Mouse (Mus musculus) heart, embryonic 14.5 days (tissue): ENCODE data around the gene Lmln. TPM values are rescaled to one million over a fixed set of nuclear protein-coding genes. Genes with fewer than 3 reads are reported as not detected.
"Not testable (repeated sequence)": the region's sequence is repeated elsewhere in the genome, so short reads cannot be mapped to it uniquely, and the experiment has no call there.

Experiments used
- ATAC-seq: fragments of 200-750 bp; cut with Nextera tagmentation; 2 replicates; pipeline ENCODE4 v1.8.0; 2017; ENCODE audit warnings: low read depth, moderate TSS enrichment; ENCODE audit not compliant: insufficient number of reproducible peaks, insufficient read depth, low FRiP score
- H3K27ac ChIP-seq, 2 experiments: fragments of 200-500 bp in 1 of 2; fragments of 300-500 bp in 1 of 2; sonication (generic) in 1 of 2; replicated peaks in 1 of 2; 2 replicates each; pipeline ENCODE4 v1.5.1; 2012 to 2014; ENCODE audit warnings: low read depth in 2 of 2, low read length in 2 of 2, control low read depth in 1 of 2, mild to moderate bottlenecking in 1 of 2, mixed read lengths in 1 of 2; ENCODE audit not compliant: control insufficient read depth in 1 of 2, insufficient read depth in 1 of 2
- H3K27me3 ChIP-seq: fragments of 300-500 bp; sonication (generic); 2 replicates; pipeline ENCODE4 v1.6.1; 2014; ENCODE audit warnings: mild to moderate bottlenecking, low read length, control low read depth; ENCODE audit not compliant: control insufficient read depth, insufficient read depth
- H3K36me3 ChIP-seq: fragments of 300-500 bp; sonication (generic); 2 replicates; pipeline ENCODE4 v1.6.1; 2014; ENCODE audit warnings: mild to moderate bottlenecking, control low read depth, low read length, mixed read lengths; ENCODE audit not compliant: control insufficient read depth, insufficient read depth
- H3K4me1 ChIP-seq, 2 experiments: fragments of 200-500 bp in 1 of 2; fragments of 300-500 bp in 1 of 2; sonication (generic) in 1 of 2; 2 replicates each; pipeline ENCODE4 v1.6.1; 2012 to 2014; ENCODE audit warnings: low read length in 2 of 2, control low read depth in 1 of 2, mixed read lengths in 1 of 2; ENCODE audit not compliant: control insufficient read depth in 2 of 2, insufficient read depth in 2 of 2
- H3K4me2 ChIP-seq: fragments of 300-500 bp; sonication (generic); 2 replicates; pipeline ENCODE4 v1.6.1; 2014; ENCODE audit warnings: mild to moderate bottlenecking, low read length
- H3K4me3 ChIP-seq, 2 experiments: fragments of 200-500 bp in 1 of 2; fragments of 300-500 bp in 1 of 2; sonication (generic) in 1 of 2; 2 replicates each; pipeline ENCODE4 v1.5.1; 2012 to 2014; ENCODE audit warnings: low read length in 2 of 2, mild to moderate bottlenecking in 2 of 2, control low read depth in 1 of 2, low read depth in 1 of 2, moderate library complexity in 1 of 2; ENCODE audit not compliant: control insufficient read depth in 1 of 2, insufficient read depth in 1 of 2
- H3K9ac ChIP-seq: fragments of 300-500 bp; sonication (generic); 2 replicates; pipeline ENCODE4 v1.6.1; 2014; ENCODE audit warnings: mild to moderate bottlenecking, low read length
- H3K9me3 ChIP-seq: fragments of 300-500 bp; sonication (generic); 2 replicates; pipeline ENCODE4 v1.6.1; 2016; ENCODE audit warnings: low read length, control low read depth; ENCODE audit not compliant: control insufficient read depth
- WGBS: fragments of 180-500 bp; shearing (Covaris S2); extraction: QIAGEN DNeasy Blood & Tissue Kit; methylation state at CpG from one replicate; pipeline ENCODE4 v1.1.7; 2014; 5-methylcytosine and 5-hydroxymethylcytosine counted together
- polyA plus RNA-seq: library from polyadenylated mRNA; unstranded; fragments of >200 nt; fragmentation: Nextera tagmentation; extraction: Ambion mirVana; gene quantifications from 2 replicates; pipeline ENCODE4 v1.2.1, GENCODE M21; 2014

The Lmln gene
- polyA plus RNA-seq, 1 experiment from 2014 or later = 4.7 TPM

GRCm38 (mm10) chr16:33135167-33135566 lies 72.8 kb downstream of the Lmln start:
- H3K4me1 ChIP-seq = peaks cover 3 to 8% of the 10 kb centered on the region in 2 experiments
- H3K27ac ChIP-seq = no peak overlapping the region
- no peak for ATAC-seq
- no peak overlapping the region for H3K9ac ChIP-seq
- H3K4me3 ChIP-seq = no peak overlapping the region
- peaks cover 2% of the 10 kb centered on the region; the same call in 1 of the 2 replicates for H3K27me3 ChIP-seq
- H3K4me2 ChIP-seq = no peak overlapping the region
- H3K36me3 ChIP-seq = no peaks in the 10 kb centered on the region
- 51% methylated on average over 4 of the region's 4 CpGs for WGBS
- no peaks in the 10 kb centered on the region for H3K9me3 ChIP-seq

GRCm38 (mm10) chr16:33139061-33139460 lies 76.7 kb downstream of the Lmln start:
- not testable (repeated sequence) for H3K4me2 ChIP-seq, H3K27ac ChIP-seq, H3K9ac ChIP-seq, ATAC-seq, H3K36me3 ChIP-seq, H3K9me3 ChIP-seq, H3K4me1 ChIP-seq, H3K4me3 ChIP-seq, H3K27me3 ChIP-seq
- 77% methylated on average over 6 of the region's 7 CpGs for WGBS

- 59% methylated on average over 3 of the region's 3 CpGs for WGBS
- H3K36me3 ChIP-seq = no peaks in the 10 kb centered on the region
- no peak for ATAC-seq
Measured at GRCm38 (mm10) chr16:33141758-33142280, 79.5 kb downstream of the Lmln start.

GRCm38 (mm10) chr16:33143452-33143851 lies 81.1 kb downstream of the Lmln start:
- no peak overlapping the region for H3K4me2 ChIP-seq
- no peaks in the 10 kb centered on the region for H3K4me1 ChIP-seq
- H3K9ac ChIP-seq = no peak overlapping the region
- ATAC-seq = no peak
- no peaks in the 10 kb centered on the region for H3K27me3 ChIP-seq
- H3K27ac ChIP-seq = no peak overlapping the region
- no peak overlapping the region for H3K4me3 ChIP-seq
- H3K9me3 ChIP-seq = peaks cover 4% of the 10 kb centered on the region; the same call in 1 of the 2 replicates
- WGBS = 67% methylated on average over 2 of the region's 2 CpGs
- no peaks in the 10 kb centered on the region for H3K36me3 ChIP-seq

More at GRCm38 (mm10) chr16:33141758-33142280, 79.5 kb downstream of the Lmln start:
- no peak overlapping the region for H3K9ac ChIP-seq
- no peak overlapping the region for H3K27ac ChIP-seq
- H3K4me2 ChIP-seq = no peak overlapping the region
- no peak overlapping the region for H3K4me3 ChIP-seq
- no peaks in the 10 kb centered on the region for H3K27me3 ChIP-seq
- H3K9me3 ChIP-seq = peaks cover 4% of the 10 kb centered on the region; the same call in 1 of the 2 replicates
- no peaks in the 10 kb centered on the region for H3K4me1 ChIP-seq

DNA sequence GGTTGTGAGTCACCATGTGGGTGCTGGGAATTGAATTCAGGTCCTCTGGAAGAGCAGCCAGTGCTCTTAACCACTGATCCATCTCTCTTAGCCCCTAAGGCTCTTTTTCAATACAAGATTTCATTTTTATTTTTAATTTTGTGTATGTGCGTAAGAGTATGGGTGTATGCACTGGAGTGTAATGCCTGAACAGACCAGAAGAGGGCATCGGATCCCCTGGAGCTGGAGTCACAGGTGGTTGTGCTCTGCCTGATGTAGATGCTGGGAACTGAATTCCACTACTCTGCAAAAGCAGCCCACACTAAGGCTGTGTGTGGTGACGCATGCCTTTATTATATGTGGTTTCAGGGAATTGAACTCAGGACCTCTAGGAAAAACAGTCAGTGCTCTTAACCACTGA lies 83.9 kb downstream of the Lmln start:
- 88% methylated on average over 3 of the region's 3 CpGs for WGBS
- Histone ChIP-seq H3K4me3 (no peak overlapping the region), H3K27me3 (no peaks in the 10 kb centered on the region), H3K9me3 (peaks cover 4% of the 10 kb centered on the region; the same call in 1 of the 2 replicates), H3K4me2 (no peak overlapping the region), H3K4me1 (no peaks in the 10 kb centered on the region), H3K27ac (no peak overlapping the region), H3K36me3 (no peaks in the 10 kb centered on the region), H3K9ac (no peak overlapping the region)
- ATAC-seq = no peak

DNA sequence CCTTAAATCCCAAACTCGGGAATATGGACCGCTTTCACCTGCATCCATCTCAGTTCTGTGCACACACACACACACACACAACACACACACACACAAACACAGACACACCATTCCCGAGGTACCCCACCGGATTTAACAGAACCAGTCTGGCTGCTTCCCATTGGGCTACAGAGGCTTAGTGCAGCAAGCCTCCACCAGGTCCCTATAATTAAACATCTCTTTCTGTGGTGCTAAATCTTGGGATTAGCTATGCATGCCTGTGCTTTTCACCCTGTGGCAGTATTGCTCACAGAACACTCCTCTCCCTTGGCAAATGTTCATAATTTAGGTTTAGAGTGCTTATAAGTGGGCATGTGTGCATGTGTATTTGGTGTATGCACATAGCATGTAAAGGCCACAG lies 85.8 kb downstream of the Lmln start:
- Histone ChIP-seq H3K4me3 (no peak overlapping the region), H3K4me1 (no peaks in the 10 kb centered on the region), H3K9me3 (peaks cover 4% of the 10 kb centered on the region; the same call in 1 of the 2 replicates), H3K27me3 (no peaks in the 10 kb centered on the region), H3K9ac (no peak overlapping the region), H3K4me2 (no peak overlapping the region), H3K36me3 (no peaks in the 10 kb centered on the region), H3K27ac (no peak overlapping the region)
- WGBS = 78% methylated on average over 4 of the region's 4 CpGs
- ATAC-seq = no peak

DNA sequence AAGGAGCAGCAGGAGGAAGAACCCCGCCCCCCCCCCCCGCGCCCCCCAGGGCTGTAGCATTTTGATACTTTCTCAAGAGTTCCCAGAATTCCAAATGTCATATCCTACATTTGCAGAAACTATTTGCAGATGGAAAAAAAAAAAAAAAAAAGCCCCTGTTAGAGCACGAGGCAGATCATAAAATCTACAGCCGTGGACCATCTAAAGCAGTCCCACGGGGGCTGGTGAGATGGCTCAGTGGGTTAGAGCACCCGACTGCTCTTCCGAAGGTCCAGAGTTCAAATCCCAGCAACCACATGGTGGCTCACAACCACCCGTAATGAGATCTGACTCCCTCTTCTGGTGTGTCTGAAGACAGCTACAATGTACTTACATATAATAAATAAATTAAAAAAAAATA lies 88.6 kb downstream of the Lmln start:
- H3K9ac ChIP-seq, H3K4me1 ChIP-seq, H3K4me3 ChIP-seq, H3K27ac ChIP-seq, ATAC-seq, H3K9me3 ChIP-seq, H3K27me3 ChIP-seq, H3K36me3 ChIP-seq, H3K4me2 ChIP-seq: not testable (repeated sequence)
- WGBS = 78% methylated on average over 9 of the region's 9 CpGs

GRCm38 (mm10) chr16:33151558-33151957 lies 89.2 kb downstream of the Lmln start:
- Histone ChIP-seq H3K27ac (no peak overlapping the region), H3K9ac (no peak overlapping the region), H3K4me2 (no peak overlapping the region), H3K4me3 (no peak overlapping the region), H3K9me3 (no peaks in the 10 kb centered on the region), H3K4me1 (no peaks in the 10 kb centered on the region), H3K27me3 (no peaks in the 10 kb centered on the region), H3K36me3 (no peaks in the 10 kb centered on the region)
- WGBS = 66% methylated on average over 8 of the region's 8 CpGs
- ATAC-seq = no peak
